Mouse (Mus musculus) mesoderm, embryonic 11.5 days (tissue): ENCODE data around the gene Ccar1.
A peak's percentile ranks its signal among the peaks of the same experiment; 100 is the strongest.
"Not testable (repeated sequence)": the region's sequence is repeated elsewhere in the genome, so short reads cannot be mapped to it uniquely, and the experiment has no call there.

Experiments used
- DNase-seq: peaks from one replicate; pipeline ENCODE4 v3.0.0-alpha.2; 2012; ENCODE audit warnings: low read depth, low spot score

Gene Ccar1

DNA sequence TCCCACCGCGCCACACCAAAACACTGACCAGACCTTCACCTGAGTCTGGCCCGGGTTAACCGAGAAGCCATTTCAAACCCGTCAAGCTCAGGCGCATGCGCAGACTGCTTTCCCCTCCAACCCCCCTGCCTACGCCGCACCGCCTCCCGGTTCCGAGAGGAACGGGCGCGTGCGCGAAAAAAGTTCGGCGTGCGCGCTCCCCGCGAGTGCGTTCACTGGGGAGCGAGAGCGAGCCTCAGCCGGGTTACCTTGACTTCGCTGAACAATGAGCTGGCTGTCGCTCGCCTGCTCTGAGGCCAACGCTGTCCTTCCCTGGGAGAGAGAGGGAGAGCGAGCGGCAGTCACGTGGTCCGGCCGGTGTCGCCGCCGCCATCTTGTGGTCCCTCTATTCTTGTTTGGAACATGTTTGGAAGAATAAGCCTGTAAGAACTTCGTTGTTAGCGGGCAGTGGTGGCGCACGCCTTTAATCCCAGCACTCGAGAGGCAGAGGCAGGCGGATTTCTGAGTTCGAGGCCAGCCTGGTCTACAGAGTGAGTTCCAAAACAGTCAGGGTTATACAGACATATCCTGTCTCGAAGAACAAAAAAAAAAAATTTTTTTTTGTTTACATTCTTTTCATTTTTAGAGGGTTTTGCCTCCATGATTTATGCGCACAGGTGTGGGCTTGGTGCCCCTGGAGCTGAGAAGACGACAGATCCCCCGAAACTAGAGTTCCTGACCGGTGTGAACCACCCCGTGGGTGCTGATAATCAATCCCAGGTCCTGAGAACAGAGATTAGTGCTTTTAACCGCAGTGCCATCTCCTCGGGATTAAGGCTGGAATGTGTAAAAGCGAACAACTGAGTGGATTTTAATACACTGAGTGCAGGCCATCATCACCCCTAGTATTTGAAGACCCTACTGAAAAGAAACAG, at the start of gene Ccar1:
Ccar1 (minus strand) TSS at position 110 of the 914 bp plus-strand sequence.
- DNase-seq = peak; percentile 99

DNA sequence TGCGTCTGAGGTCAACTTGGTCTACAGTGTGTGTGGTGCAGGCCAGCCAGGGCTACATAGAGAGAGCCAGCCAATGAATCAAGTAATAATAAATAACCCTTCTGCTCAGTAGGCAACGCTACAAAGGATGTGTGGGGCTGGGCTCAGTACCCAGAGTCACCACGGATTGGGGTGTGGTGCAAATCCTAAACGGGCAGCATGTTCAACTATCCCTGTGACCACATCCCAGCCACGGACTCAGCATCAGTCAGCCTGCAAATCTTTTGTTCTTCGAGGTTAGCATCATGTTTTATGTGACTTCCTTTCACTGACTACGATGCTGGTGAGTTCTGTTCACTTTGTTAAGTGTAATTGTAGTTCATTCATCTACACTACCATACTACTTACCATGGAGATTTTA, 48.6 kb upstream of the Ccar1 start:
- no peak for DNase-seq

DNA sequence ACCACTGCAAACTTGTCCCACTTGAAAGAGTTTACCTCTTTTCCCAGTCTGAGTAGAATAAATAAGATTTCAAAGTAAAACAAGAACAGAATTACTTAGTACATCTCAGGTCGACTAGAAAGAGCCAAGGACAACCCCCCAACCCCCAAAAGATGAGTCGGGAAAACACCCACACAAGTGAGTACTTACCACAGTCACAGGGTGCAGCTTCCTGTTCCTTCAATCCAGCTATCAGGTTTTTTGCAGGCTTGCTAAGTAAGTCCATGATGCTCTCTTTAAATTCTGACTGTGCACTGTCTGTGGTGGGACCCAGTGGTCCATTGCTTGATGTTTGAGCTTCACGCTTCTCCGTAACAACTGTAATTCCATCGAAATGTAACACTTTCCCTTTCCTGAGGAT, 45.9 kb upstream of the Ccar1 start:
- no peak for DNase-seq

DNA sequence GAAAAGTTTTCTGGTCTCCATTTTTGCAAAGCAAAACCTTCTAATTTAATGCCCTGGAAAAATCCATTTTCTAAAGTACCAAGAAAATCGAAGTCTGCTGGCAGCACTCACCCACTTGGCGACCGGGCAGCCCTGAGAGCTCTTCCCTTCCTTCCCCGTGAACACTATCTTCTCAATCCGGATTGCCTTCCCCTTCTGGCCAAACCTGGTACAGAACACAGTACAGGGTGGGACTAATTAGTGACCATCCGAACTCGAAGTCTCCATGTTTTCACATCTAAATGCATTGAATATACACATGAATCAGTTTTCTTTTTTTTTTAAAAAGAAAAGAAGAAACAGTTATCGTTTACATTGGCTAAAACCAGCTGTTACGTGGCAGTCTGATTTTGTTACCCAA, 40.7 kb upstream of the Ccar1 start:
- DNase-seq = no peak

DNA sequence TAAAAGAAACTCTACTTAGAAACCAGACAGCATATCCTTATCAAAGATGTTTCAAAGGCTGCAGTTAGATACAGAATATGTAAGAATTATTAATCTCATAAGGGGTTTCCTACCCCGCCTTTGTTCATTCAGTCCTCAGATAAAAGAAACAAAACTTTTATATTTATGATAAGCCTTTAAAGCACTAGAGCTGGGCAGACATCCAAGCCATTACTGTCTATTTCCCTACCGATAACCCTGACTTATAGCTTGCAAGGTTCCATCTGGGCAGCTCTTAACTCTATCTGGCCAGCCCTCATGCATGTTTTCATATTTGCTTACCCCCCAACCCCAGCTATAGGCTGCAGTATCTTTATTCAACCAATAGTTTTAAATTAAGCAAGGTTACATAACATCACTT, 39.5 kb upstream of the Ccar1 start:
- no peak for DNase-seq

DNA sequence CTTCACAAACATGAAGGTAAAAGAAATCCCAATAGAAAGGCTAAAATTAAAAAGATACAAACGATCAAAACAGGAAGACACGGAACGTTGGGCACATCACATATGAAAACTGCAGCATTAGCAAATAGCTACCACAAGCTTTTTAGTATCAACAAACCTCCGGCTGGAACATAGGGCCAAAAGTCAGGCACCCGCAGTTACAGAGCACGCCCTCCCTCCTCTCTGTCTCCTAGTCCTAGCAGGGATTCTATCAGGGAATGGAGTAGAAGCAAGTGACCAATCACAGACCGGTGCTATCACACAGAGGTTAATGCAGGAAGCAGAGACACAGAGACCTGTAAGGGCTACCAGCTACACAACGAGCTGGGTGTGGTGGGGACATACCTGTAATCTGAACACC, 32.4 kb upstream of the Ccar1 start:
- no peak for DNase-seq

DNA sequence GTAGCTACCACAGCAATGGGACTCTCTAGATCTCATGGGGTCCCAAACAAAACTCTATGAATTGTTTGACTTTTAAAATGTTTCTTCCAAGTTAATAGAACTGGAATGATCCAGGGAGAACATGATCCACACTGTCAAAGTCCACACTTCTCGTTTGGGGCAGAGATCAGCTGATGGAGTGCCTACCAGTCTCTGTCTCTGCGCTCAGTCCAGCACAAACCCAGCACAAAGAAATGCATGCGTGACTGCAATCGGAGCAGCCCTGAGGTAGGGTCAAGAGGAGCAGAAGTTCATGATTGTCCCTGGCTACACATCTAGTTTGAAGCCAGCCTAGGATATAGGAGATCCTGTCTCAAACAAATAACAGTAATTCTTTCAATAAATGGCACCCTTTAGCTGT, 31.3 kb upstream of the Ccar1 start:
- DNase-seq = no peak

DNA sequence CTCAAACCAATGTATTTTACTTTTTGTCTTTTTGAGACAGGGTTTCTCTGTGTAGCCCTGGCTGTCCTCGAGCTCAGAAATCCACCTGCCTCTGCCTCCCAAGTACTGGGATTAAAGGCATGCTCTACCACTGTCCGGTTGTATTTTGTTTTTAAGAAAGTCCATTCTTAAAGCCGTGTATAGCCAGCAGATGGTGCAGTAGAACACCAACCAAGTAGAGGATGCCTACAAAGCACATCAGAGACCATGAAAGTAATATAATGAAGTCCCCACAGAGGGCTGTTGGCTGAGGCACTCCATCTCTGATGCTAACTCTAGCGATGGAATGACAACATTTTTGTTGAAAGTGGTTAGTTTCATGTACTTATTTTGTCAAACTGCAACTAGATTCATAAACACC, 17.9 kb upstream of the Ccar1 start:
- no peak for DNase-seq

DNA sequence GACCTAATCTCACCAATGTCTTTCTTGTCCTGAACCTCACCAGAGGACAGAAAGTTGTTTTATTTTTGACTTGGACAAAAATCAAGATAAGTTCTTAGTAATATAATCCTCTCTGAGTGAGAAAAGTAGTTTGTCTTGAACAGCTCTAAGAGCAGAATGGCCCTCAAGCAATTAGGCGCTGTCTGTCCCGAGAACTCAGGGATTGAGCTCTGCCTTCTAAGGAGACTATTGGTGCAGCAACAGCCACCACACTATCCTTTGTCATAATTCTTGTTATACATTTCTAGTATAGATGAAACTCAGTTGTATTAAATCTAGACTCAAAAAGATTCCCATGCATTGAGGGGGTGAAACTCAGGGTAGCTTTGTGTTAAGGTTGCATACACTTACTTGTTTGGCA, 16.7 kb upstream of the Ccar1 start:
- no peak for DNase-seq

DNA sequence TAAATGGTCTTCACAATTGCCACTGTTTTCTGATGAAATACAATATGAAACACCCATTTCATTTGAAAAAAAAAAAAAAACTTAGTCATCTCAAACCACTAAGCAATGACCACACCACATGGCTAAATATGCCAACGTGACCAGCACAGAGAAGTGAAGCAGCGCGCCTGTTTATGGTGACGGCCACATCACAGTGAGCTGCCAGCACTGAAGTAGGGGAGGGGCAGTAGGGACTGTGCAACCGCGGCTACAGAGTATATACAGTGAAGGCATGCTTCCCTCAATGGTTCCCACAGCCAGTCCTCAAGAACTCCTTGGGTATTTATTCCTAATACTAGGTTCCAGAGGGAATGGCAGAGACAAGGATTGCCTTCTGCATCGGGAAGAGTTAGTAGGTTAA, 16.2 kb upstream of the Ccar1 start:
- no peak for DNase-seq

DNA sequence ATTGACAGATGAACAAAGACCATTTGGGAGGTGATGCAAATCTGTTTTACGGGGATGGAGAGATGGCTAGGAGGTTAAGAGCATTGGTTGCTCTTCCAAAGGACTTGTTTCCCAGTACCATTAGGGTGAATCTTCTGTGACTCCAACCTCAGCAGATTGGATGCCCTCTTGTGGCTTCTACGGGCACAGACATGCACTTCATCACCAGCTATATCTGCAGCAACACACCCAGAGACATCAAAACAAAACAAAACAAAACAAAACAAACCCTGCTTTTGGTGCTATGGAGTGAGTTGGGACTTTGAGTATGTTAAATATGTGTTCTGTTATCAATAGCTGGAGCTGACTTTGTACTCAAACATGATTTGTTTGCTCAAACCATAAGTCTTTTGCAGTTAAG, 12.0 kb upstream of the Ccar1 start:
- peak; percentile 5 for DNase-seq

DNA sequence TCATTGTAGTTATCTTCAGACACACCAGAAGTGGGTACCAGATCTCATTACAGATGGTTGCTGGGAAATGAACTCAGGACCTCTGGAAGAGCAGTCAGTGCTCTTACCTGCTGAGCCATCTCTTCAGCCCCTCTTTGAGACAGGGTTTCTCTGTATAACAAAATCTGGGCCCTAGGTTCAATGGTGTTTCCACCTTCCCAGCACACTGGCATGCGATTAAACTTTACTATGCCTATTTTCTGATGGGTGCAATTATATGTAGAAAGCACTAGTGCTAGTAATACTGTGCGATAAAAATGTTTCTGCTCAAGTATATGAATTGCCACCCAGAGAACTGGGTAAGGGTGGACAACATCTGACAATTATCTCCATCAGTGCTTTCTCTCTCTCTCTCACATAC, 11.2 kb upstream of the Ccar1 start:
- no peak for DNase-seq

DNA sequence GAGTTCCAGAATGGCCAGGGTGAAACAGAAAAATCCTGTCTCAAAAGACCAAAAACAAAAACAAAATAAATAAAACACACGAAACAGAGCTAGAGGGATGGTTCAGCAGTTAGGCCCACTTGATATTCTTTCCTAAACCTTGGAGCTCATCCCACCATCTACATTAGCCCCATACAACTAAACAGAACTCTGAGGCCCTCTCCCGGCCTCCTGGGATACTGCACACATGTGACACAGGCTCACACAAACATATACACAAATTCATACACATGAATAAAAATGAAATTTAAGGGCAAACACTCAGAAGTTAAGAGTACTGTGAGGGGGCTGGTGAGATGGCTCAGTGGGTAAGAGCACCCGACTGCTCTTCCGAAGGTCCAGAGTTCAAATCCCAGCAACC, 2.1 kb upstream of the Ccar1 start:
- no peak for DNase-seq

DNA sequence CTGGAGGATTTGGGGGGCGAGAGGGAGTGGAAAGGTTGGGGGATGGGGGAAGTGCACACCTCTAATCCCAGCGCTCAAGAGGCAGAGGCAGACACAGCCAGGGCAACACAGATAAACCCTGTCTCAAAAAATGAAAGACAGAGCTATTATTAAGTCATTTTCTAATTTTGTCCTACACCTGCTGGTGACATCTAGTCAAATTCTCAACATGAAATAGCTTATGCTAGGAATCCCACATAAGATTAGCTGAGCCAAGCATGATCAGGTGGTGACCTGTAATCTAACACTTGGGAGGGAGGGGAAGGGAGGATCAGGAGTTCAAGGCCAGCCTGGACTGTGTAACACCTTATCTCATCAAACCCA, 986 bp upstream of the Ccar1 start:
- DNase-seq = peak; percentile 4

DNA sequence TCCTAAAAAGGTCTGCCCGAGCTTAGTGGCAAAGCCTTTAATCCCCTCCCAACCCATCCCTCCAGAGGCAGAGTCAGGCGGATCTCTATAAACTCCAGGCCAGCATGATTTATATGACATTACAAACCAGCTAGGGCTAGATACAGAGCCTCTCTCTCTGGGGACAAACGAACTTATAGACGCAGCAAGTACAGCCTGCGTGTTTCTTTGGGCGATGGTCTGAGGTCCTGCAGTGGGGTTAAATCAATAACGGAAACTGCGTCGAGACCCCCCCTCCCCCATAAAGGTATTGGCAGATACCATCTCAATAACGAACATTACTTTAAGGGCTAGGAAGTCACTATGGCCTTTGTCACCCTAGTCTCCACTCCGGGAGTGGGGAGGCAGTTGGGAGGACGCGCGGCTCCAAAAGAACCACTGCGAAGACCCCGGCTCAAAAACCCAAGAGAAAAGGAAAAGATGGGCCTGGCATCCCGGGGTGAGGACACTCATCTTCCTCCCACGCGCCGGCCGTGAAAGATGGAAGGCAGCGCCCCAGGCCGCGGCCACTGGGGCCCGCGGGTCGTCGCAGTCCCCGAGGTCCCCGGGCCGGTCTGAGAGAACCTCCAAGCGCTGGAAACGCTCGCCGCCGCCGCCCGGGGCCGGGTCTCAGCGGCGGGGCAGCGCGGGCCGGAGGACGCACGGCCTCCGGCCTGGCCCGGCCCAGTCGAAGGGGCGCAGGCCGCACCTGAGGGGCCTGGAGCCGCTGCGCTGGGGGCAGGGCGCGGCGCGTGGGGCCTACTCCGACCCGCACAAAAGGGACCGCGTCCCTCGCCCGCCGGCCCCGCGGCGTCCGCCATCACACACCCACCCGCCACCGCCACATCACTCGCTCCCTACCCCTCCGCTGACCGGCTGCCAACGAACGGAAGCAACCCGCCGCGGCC, 572 bp downstream of the Ccar1 start:
- peak; percentile 27 for DNase-seq

DNA sequence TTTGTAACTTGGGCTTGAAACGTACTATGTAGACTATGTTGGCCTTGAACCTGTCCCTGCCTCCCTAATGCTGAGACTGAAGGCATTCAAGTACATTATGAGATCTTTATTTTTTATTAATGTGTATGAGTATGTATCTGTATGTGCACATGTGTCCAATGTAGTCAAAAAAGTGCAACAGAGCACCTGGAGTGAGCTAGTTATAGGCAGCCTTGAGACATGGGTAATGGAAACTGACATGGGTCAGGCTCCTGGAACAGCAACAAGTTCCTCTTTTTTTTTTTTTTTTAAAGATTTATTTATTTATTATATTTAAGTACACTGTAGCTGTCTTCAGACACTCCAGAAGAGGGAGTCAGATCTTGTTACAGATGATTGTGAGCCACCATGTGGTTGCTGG, 10.3 kb downstream of the Ccar1 start:
- DNase-seq = not testable (repeated sequence)

DNA sequence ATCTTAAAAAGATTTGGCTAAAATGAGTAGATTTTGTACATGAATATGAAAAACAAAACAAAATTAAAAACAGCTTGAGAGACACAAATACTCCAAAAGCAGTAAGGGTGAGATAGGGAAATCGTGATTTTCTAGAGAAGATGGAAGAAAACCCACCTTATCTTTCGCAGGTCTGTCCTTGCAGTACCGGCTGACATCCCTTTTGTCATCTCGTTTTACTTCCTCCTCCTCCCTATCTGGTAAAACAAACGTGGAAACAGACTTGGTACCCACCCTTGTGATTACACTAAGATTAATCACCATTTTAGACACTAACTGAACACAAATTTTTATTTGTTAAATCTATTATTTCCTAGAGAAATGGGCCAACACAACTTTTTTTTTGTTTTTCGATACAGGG, 41.3 kb downstream of the Ccar1 start:
- no peak for DNase-seq

DNA sequence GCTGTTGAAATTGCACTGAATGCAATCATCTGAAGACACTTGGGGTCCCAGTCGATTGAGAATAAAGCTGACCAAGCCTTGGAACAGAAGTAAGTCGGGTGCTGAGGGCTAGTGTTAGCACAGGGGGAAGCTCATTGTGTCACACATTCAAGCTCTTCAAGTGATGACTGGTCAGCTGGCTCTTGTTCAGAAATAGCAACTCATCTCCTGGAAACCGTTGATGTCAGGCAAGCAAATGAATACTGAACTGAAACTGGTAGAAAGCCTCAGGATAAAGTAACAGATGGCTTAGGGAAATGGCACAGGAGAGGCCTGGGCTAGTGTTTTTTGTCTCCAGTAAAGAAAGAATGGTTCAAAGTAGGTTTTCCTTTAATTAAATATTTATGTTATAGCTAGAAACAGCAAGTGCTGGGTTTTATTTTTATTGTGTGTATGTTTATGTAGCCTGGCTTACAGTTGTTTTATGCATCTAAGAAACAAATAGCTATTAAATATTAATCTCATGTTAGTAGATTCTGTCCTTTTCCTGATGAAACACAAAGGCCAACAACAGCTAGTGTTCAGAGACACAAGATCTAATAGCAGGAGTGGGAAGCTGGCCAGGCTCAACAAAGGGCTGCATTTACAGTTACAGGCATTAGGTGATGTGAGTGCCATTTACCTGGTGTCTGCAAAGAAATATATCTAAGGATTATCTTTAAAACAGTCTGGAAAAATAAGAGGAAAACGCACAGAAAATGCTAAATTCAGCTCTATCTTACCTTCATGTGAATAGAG, 51.9 kb downstream of the Ccar1 start:
- no peak for DNase-seq

DNA sequence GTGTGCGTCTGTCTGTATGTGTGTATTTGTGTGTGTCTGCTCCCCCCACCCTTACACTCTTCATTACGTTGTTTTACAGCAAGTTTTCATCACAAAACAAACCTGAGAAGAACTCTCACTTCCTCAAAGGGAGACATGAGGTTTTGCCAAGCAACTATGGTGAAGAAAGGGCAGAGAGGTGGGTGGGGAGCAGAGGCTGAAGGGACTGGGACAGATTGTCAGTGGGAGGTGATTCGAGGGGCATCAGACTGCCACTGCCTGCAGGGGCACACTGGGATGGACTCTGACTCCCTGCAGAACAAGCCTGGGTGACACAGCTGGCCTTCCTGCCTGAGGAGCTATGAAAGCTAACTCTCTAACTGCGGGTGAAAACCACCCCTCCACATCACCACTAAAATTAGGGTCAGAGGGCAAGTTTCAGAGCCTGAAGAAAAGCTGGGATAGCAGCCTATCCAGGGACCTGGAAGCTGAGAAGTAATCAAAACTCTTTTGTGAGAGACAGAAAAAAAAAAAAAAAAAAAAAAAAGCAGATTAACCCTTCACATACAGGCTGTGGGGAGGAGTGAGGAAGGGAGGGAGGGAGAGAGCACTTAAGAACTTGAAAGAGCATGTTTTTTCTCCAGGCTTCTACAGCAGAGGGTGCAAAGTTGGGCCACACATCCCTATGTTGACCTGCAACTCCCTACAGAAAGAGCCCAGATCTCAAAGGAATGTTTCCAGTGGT, 55.0 kb downstream of the Ccar1 start:
- no peak for DNase-seq

DNA sequence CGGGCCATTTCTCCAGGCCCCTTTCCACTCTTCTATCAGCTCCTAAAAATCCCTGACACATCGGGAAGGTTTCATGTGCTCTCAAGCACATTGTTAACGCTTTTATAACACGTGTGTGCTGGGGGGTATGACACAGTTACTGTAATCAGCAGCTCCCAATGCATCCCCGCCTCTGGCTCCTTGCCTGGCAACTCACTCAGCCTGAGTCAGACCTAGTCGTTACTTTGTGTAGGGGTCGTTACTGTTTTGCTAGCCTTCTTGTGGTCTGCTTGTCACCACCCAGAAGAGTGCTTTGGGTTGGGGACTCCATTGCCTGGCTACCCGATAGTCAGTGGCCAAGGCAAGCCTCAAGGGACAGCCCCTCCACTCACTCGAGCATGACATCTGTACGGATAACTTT, 61.3 kb downstream of the Ccar1 start:
- no peak for DNase-seq
